Mouse (Mus musculus): ENCODE data around the gene Noct. TPM values are rescaled to one million over a fixed set of nuclear protein-coding genes. Genes with fewer than 3 reads are reported as not detected.

The Noct gene
- polyA plus RNA-seq, 1 experiment from 2014 or later = 12.5 TPM

DNA sequence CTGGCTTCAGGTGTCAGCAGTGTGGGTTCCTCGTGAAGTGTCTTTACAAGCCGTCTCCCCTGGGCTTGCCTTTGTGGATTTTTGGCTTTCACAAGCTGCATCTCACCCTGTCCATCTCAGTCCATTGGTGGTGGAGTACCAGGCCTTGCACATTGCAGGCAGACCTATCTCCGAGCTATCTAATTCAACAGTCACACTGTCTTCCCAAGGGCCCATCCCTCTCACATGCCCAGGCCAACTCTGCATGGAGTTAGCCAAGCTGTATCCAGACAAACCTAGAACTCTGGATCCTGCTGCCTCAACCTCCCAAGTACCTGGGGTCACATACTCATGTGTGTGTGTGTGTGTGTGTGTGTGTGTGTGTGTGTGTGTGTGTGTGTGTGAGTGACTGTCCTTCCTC lies 15.3 kb downstream of the Noct start:
- peaks cover 6% of the 10 kb centered on the region; the same call in 1 of the 2 replicates for H3K4me1 ChIP-seq (replicated peaks)
- H3K27ac ChIP-seq = no peak overlapping the region
- WGBS = 95% methylated on average over 3 of the region's 3 CpGs
- H3K4me3 ChIP-seq = no peak overlapping the region
- H3K27me3 ChIP-seq (ENCODE audit: insufficient read depth, poor library complexity, severe bottlenecking) = no peaks in the 10 kb centered on the region
- no peak for DNase-seq (ENCODE audit: low spot score)
- no peaks in the 10 kb centered on the region for H3K9me3 ChIP-seq
- H3K36me3 ChIP-seq = peaks cover 13% of the 10 kb centered on the region

DNA sequence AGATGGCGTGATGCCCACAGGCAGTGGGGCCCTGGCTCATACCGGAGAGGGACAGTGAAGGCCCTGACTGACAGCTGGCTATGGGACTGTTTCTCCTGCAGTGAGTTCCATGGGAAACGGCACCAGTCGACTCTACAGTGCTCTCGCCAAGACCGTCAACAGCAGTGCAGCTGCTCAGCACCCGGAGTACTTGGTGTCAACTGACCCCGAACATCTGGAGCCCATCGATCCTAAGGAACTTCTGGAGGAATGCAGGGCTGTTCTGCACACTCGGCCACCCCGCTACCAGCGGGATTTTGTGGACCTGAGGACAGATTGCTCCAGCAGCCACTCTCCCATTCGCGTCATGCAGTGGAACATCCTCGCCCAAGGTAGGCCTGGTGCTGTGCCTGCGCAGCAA lies 23.5 kb downstream of the Noct start:
- Histone ChIP-seq H3K27me3 (ENCODE audit: insufficient read depth, poor library complexity, severe bottlenecking) (no peaks in the 10 kb centered on the region), H3K9me3 (no peaks in the 10 kb centered on the region), H3K4me3 (no peak overlapping the region), H3K27ac (no peak overlapping the region), H3K36me3 (peaks cover 72% of the 10 kb centered on the region), H3K4me1 (replicated peaks) (no peaks in the 10 kb centered on the region)
- WGBS = 86% methylated on average over 16 of the region's 16 CpGs
- no peak for DNase-seq (ENCODE audit: low spot score)

GRCm38 (mm10) chr3:51248600-51248999 lies 24.4 kb downstream of the Noct start:
- no peak overlapping the region for H3K27ac ChIP-seq
- H3K4me1 ChIP-seq (replicated peaks) = no peaks in the 10 kb centered on the region
- H3K4me3 ChIP-seq = no peak overlapping the region
- no peaks in the 10 kb centered on the region for H3K9me3 ChIP-seq
- H3K36me3 ChIP-seq = peaks cover 81% of the 10 kb centered on the region
- 95% methylated on average over 6 of the region's 6 CpGs for WGBS
- H3K27me3 ChIP-seq (ENCODE audit: insufficient read depth, poor library complexity, severe bottlenecking) = no peaks in the 10 kb centered on the region
- DNase-seq (ENCODE audit: low spot score) = no peak

GRCm38 (mm10) chr3:51249460-51249859 lies 25.2 kb downstream of the Noct start:
- Histone ChIP-seq H3K4me1 (replicated peaks) (no peaks in the 10 kb centered on the region), H3K27ac (no peak overlapping the region), H3K4me3 (no peak overlapping the region), H3K27me3 (ENCODE audit: insufficient read depth, poor library complexity, severe bottlenecking) (no peaks in the 10 kb centered on the region), H3K9me3 (no peaks in the 10 kb centered on the region), H3K36me3 (peaks cover 90% of the 10 kb centered on the region)
- DNase-seq (ENCODE audit: low spot score) = no peak
- 91% methylated on average over 11 of the region's 11 CpGs for WGBS

DNA sequence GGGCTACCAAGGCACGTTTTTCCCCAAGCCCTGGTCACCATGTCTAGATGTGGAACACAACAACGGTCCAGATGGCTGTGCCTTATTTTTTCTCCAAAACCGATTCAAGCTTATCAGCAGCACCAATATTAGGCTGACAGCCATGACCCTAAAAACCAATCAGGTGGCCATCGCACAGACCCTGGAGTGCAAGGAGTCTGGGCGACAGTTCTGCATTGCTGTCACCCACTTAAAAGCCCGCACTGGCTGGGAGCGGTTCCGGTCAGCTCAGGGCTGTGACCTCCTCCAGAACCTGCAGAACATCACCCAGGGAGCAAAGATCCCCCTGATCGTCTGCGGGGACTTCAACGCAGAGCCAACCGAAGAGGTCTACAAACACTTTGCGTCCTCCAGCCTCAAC lies 25.6 kb downstream of the Noct start:
- no peak overlapping the region for H3K27ac ChIP-seq
- no peaks in the 10 kb centered on the region for H3K4me1 ChIP-seq (replicated peaks)
- peaks cover 94% of the 10 kb centered on the region for H3K36me3 ChIP-seq
- WGBS = 96% methylated on average over 13 of the region's 13 CpGs
- H3K27me3 ChIP-seq (ENCODE audit: insufficient read depth, poor library complexity, severe bottlenecking) = no peaks in the 10 kb centered on the region
- no peak for DNase-seq (ENCODE audit: low spot score)
- no peak overlapping the region for H3K4me3 ChIP-seq
- H3K9me3 ChIP-seq = no peaks in the 10 kb centered on the region

GRCm38 (mm10) chr3:51251057-51251456 lies 26.8 kb downstream of the Noct start:
- no peak for DNase-seq (ENCODE audit: low spot score)
- Histone ChIP-seq H3K27me3 (ENCODE audit: insufficient read depth, poor library complexity, severe bottlenecking) (no peaks in the 10 kb centered on the region), H3K36me3 (peaks cover 96% of the 10 kb centered on the region), H3K4me3 (no peak overlapping the region), H3K4me1 (replicated peaks) (no peaks in the 10 kb centered on the region), H3K9me3 (no peaks in the 10 kb centered on the region), H3K27ac (no peak overlapping the region)
- WGBS = 89% methylated on average over 5 of the region's 5 CpGs

DNA sequence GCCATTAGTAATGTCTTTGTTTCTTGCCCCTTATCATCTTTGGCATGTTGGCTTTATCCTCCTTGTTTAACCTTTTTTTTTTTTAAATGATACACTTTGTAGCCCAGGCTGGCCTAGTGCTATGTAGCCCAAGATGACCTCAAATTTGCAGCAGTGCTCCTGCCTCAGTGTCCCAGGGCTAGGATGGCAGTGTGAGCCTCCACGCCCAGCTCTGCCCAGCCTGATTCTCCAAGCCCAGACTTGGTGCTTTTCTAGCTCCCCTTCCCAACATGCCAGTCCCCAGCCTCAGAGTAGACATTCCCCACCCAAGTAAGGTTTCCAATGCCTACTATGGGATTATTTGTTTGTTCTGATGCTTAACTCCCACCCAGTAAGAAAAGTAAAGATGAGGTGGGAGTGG lies 28.0 kb downstream of the Noct start:
- DNase-seq (ENCODE audit: low spot score) = no peak
- no peaks in the 10 kb centered on the region for H3K4me1 ChIP-seq (replicated peaks)
- H3K27ac ChIP-seq = no peak overlapping the region
- WGBS = 100% methylated on average over 1 of the region's 1 CpGs
- no peaks in the 10 kb centered on the region for H3K9me3 ChIP-seq
- no peak overlapping the region for H3K4me3 ChIP-seq
- H3K36me3 ChIP-seq = peaks cover 100% of the 10 kb centered on the region
- H3K27me3 ChIP-seq (ENCODE audit: insufficient read depth, poor library complexity, severe bottlenecking) = no peaks in the 10 kb centered on the region

DNA sequence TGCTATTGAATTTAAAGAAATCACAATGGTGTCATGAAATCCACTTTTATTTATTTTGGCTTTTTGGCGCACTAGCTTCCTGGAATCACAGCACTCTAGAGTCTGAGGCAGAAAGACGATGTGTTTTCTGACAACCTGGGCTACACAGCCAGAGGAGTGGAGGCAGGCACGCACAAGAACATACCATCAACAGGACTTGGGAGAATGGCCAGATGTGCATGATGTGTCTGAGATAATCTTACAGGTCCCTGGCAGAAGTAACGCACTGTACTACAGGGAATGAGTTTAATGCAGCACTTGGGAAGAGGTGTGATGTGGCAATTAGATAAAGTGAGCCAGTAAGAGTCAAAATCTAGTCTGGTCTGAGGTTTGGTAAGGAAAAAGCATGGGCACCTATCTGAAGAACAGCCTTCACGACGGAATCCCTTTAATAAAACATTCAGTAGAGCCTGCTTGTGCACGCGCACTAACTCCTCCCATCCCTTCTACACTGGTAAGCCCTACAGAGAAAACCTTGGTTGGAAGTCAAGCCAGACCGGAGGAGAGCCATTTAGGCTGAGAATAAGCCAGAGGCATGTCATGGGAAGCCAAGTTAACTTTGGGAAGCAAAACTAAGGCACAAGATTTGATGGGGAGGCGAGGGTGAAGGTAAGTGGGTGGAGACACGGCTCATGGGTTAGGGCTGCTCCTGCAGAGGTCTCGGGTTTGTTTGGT lies 28.6 kb downstream of the Noct start:
- H3K27me3 ChIP-seq (ENCODE audit: insufficient read depth, poor library complexity, severe bottlenecking) = no peaks in the 10 kb centered on the region
- 92% methylated on average over 12 of the region's 12 CpGs for WGBS
- H3K27ac ChIP-seq = no peak overlapping the region

GRCm38 (mm10) chr3:51254784-51255183 lies 30.5 kb downstream of the Noct start:
- H3K4me1 ChIP-seq (replicated peaks) = no peaks in the 10 kb centered on the region
- 93% methylated on average over 7 of the region's 7 CpGs for WGBS
- no peak overlapping the region for H3K4me3 ChIP-seq
- no peaks in the 10 kb centered on the region for H3K9me3 ChIP-seq
- no peak for DNase-seq (ENCODE audit: low spot score)
- peaks cover 100% of the 10 kb centered on the region for H3K36me3 ChIP-seq
- no peak overlapping the region for H3K27ac ChIP-seq
- no peaks in the 10 kb centered on the region for H3K27me3 ChIP-seq (ENCODE audit: insufficient read depth, poor library complexity, severe bottlenecking)

More for the DNA sequence above, 28.6 kb downstream of the Noct start:
- Histone ChIP-seq H3K36me3 (peaks cover 100% of the 10 kb centered on the region), H3K9me3 (no peaks in the 10 kb centered on the region), H3K4me3 (no peak overlapping the region), H3K4me1 (replicated peaks) (no peaks in the 10 kb centered on the region)
- no peak for DNase-seq (ENCODE audit: low spot score)

DNA sequence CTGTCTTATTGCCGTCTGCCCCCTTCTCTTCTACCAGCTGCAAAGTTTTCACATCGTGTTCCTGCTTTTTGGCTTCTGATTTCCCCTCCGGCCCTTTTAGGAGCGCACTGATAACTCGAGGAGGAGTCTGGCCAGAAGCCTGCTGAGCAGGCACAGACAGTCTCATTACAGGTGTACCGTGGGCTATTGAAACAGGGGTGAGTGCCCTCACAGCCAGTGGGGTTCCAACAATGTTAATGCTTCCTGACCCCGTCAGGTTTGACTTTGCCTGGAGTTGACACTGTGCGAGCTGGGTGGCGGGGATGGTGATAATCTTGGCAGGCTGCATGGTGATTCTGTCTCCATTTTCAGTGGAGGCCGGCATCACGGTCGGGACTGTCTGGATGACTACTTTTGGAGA lies 32.2 kb downstream of the Noct start:
- no peak for DNase-seq (ENCODE audit: low spot score)
- H3K27ac ChIP-seq = no peak overlapping the region
- no peaks in the 10 kb centered on the region for H3K4me1 ChIP-seq (replicated peaks)
- no peak overlapping the region for H3K4me3 ChIP-seq
- peaks cover 100% of the 10 kb centered on the region for H3K36me3 ChIP-seq
- no peaks in the 10 kb centered on the region for H3K9me3 ChIP-seq
- H3K27me3 ChIP-seq (ENCODE audit: insufficient read depth, poor library complexity, severe bottlenecking) = no peaks in the 10 kb centered on the region
- WGBS = 90% methylated on average over 12 of the region's 12 CpGs

DNA sequence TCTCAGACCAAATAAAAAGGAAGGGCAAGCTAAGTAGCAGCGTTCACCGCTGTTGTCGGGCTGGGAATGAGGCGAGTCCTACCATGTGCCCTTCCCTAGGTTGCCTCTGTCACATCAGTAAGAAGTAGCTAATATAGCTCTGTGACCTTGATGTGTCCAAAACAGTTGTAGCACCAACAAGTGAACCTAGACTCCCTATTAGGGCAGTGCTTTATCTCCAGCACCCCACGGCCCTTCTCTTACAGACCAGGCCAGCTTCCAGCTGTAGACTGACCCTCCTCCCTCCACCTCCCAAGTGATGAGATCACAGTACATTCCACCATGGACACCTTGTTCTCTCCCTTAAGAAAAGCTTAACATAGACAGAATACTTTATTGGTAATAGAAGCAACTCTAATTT lies 33.8 kb downstream of the Noct start:
- 93% methylated on average over 5 of the region's 5 CpGs for WGBS
- Histone ChIP-seq H3K27me3 (ENCODE audit: insufficient read depth, poor library complexity, severe bottlenecking) (no peaks in the 10 kb centered on the region), H3K4me3 (no peak overlapping the region), H3K9me3 (no peaks in the 10 kb centered on the region), H3K4me1 (replicated peaks) (no peaks in the 10 kb centered on the region), H3K27ac (no peak overlapping the region), H3K36me3 (peaks cover 100% of the 10 kb centered on the region)
- no peak for DNase-seq (ENCODE audit: low spot score)

DNA sequence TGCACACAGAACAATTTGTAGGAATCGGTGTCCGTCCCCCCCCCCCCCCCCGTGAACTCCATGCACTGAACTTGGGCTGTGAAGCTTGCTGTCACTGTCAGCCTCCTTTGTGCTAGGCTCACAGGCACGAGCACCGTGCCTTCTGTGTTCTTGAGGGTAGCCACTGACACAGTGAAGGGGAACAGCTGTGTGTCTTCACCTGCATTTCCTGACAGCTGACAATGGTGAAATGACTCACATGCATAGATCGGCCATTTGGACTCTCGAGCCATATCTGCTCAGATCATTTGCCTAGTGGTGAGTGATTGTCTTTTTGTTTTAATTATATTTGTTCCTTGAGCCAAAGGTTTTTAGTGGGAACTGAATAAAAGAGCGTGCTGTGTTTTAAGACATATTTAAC lies 38.7 kb downstream of the Noct start:
- Histone ChIP-seq H3K9me3 (no peaks in the 10 kb centered on the region), H3K27me3 (ENCODE audit: insufficient read depth, poor library complexity, severe bottlenecking) (no peaks in the 10 kb centered on the region), H3K4me1 (replicated peaks) (no peaks in the 10 kb centered on the region), H3K27ac (no peak overlapping the region), H3K36me3 (peaks cover 90% of the 10 kb centered on the region), H3K4me3 (no peak overlapping the region)
- no peak for DNase-seq (ENCODE audit: low spot score)
- 94% methylated on average over 8 of the region's 8 CpGs for WGBS

DNA sequence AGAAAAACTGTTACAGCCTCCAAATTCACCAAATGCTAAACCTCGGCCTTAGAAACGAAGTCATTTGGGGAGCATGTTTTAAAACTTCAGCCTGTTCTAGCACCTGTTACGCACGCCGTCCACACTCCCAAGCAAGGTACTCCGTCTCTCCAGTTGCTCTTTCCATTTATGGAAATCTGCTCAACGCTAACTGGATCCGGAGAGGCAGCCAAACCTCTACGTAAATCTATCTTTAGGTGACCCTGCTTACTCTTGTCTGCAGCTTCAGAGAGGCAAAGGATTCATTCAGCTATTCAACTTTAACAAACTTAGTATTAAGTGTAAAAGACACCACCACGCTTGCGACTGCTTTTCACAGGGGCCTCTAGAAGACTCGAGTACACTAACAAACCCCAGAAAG lies 44.2 kb downstream of the Noct start:
- H3K9me3 ChIP-seq = no peaks in the 10 kb centered on the region
- no peak overlapping the region for H3K4me3 ChIP-seq
- no peaks in the 10 kb centered on the region for H3K4me1 ChIP-seq (replicated peaks)
- H3K27me3 ChIP-seq (ENCODE audit: insufficient read depth, poor library complexity, severe bottlenecking) = no peaks in the 10 kb centered on the region
- no peak for DNase-seq (ENCODE audit: low spot score)
- 92% methylated on average over 12 of the region's 12 CpGs for WGBS
- peaks cover 39% of the 10 kb centered on the region for H3K36me3 ChIP-seq
- no peak overlapping the region for H3K27ac ChIP-seq
